Mouse (Mus musculus) neural tube, embryonic 14.5 days (tissue): ENCODE results near the gene Il23a. TPM values are rescaled to one million over a fixed set of nuclear protein-coding genes. Genes with fewer than 3 reads are reported as not detected.

Source experiments
- ATAC-seq: fragments of 200-750 bp; cut with Nextera tagmentation; 2 replicates; pipeline ENCODE4 v1.8.0; 2017; ENCODE audit warnings: low read depth, mild to moderate bottlenecking, moderate TSS enrichment, moderate library complexity
- H3K27ac ChIP-seq: fragments of 300-500 bp; sonication (generic); 2 replicates; pipeline ENCODE4 v1.5.1; 2014; ENCODE audit warnings: low read depth, mild to moderate bottlenecking, control low read depth, low read length, moderate library complexity, mixed read lengths
- H3K27me3 ChIP-seq: fragments of 300-500 bp; sonication (generic); 2 replicates; pipeline ENCODE4 v1.6.1; 2014; ENCODE audit warnings: low read length; ENCODE audit not compliant: control insufficient read depth, insufficient read depth
- H3K36me3 ChIP-seq: fragments of 300-500 bp; sonication (generic); 2 replicates; pipeline ENCODE4 v1.6.1; 2014; ENCODE audit warnings: low read length, mixed read lengths; ENCODE audit not compliant: control insufficient read depth, insufficient read depth
- H3K4me1 ChIP-seq: fragments of 300-500 bp; sonication (generic); 2 replicates; pipeline ENCODE4 v1.6.1; 2014; ENCODE audit warnings: low read length; ENCODE audit not compliant: control insufficient read depth, insufficient read depth
- H3K4me2 ChIP-seq: fragments of 300-500 bp; sonication (generic); 2 replicates; pipeline ENCODE4 v1.6.1; 2014; ENCODE audit warnings: mild to moderate bottlenecking, low read depth, low read length, control low read depth
- H3K4me3 ChIP-seq: fragments of 300-500 bp; sonication (generic); 2 replicates; pipeline ENCODE4 v1.5.1; 2014; ENCODE audit warnings: low read depth, low read length, control low read depth, mixed read lengths
- H3K9ac ChIP-seq: fragments of 300-500 bp; sonication (generic); replicated peaks from 2 replicates; pipeline ENCODE4 v1.6.1; 2014; ENCODE audit warnings: low read depth, mild to moderate bottlenecking, control low read depth, low read length, mixed read lengths
- H3K9me3 ChIP-seq: fragments of 300-500 bp; sonication (generic); 2 replicates; pipeline ENCODE4 v1.6.1; 2016; ENCODE audit warnings: low read length; ENCODE audit not compliant: control insufficient read depth
- WGBS: fragments of 180-500 bp; shearing (Covaris S2); extraction: QIAGEN DNeasy Blood & Tissue Kit; methylation state at CpG from one replicate; pipeline ENCODE4 v1.1.7; 2014; 5-methylcytosine and 5-hydroxymethylcytosine counted together
- polyA plus RNA-seq: library from polyadenylated mRNA; unstranded; fragments of >200 nt; fragmentation: Nextera tagmentation; extraction: Ambion mirVana; gene quantifications from 2 replicates; pipeline ENCODE4 v1.2.1, GENCODE M21; 2014

The Il23a gene
- polyA plus RNA-seq, 1 experiment from 2014 or later: 0.29 TPM

GRCm38 (mm10) chr10:128315578-128315977 is 17.0 kb upstream of the Il23a start:
- no peaks in the 10 kb centered on the region for H3K27me3 ChIP-seq
- H3K9ac ChIP-seq: no peak overlapping the region
- no peak overlapping the region for H3K27ac ChIP-seq
- ATAC-seq: no peak
- WGBS: 95% methylated on average over 8 of the region's 8 CpGs
- no peaks in the 10 kb centered on the region for H3K4me1 ChIP-seq
- no peak overlapping the region for H3K4me3 ChIP-seq
- no peaks in the 10 kb centered on the region for H3K9me3 ChIP-seq
- H3K4me2 ChIP-seq: no peak overlapping the region
- peaks cover 49% of the 10 kb centered on the region for H3K36me3 ChIP-seq

DNA sequence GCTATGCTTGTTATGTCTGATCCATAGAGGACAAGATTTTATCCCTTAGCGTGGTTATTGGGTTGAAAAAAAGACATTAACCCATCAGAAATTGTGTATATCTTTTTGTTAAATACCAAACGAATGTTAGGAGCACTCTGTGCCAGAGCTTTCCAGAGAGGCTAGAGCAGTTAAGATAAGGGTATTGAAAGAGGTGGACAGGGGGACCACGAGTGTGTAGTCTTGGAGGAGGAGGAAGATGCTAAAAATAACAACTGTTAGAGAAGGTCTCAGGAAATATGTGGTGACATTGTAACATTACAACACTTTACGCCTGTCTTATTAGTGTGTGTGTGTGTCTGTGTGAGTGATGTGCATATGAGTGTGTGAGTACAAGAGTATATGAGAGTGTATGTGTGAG is 12.3 kb upstream of the Il23a start:
- H3K4me3 ChIP-seq: no peak overlapping the region
- H3K9ac ChIP-seq: no peak overlapping the region
- H3K4me2 ChIP-seq: no peak overlapping the region
- no peak for ATAC-seq
- 86% methylated on average over 4 of the region's 4 CpGs for WGBS
- no peaks in the 10 kb centered on the region for H3K9me3 ChIP-seq
- no peak overlapping the region for H3K27ac ChIP-seq
- no peaks in the 10 kb centered on the region for H3K27me3 ChIP-seq
- peaks cover 5% of the 10 kb centered on the region for H3K4me1 ChIP-seq
- peaks cover 31% of the 10 kb centered on the region for H3K36me3 ChIP-seq

DNA sequence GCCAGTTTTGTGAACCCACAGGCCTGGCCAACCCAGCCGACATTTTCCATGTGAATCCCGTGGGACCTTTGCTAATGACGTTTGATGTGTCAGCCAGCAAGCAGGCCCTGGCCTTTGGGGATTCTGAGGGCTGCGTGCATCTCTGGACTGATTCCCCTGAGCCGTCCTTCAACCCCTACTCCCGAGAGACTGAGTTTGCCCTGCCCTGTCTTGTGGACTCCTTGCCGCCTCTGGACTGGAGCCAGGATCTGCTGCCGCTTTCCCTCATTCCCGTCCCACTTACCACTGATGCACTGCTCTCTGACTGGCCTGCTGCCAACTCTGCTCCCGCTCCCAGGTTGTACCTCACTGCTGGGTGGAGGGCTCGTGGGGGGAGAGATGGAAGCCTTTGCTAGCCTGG is 11.6 kb upstream of the Il23a start:
- H3K4me1 ChIP-seq: peaks cover 5% of the 10 kb centered on the region
- no peak overlapping the region for H3K4me2 ChIP-seq
- H3K9me3 ChIP-seq: no peaks in the 10 kb centered on the region
- H3K27me3 ChIP-seq: no peaks in the 10 kb centered on the region
- peak; percentile 68; the same call in 1 of the 2 replicates for ATAC-seq
- H3K36me3 ChIP-seq: peaks cover 25% of the 10 kb centered on the region
- H3K27ac ChIP-seq: no peak overlapping the region
- no peak overlapping the region for H3K9ac ChIP-seq
- H3K4me3 ChIP-seq: no peak overlapping the region
- WGBS: 54% methylated on average over 11 of the region's 11 CpGs

GRCm38 (mm10) chr10:128309654-128310053 is 11.1 kb upstream of the Il23a start:
- Histone ChIP-seq H3K4me1 (peaks cover 5% of the 10 kb centered on the region), H3K27me3 (no peaks in the 10 kb centered on the region), H3K36me3 (peaks cover 20% of the 10 kb centered on the region), H3K4me2 (no peak overlapping the region), H3K4me3 (no peak overlapping the region), H3K9me3 (no peaks in the 10 kb centered on the region), H3K27ac (no peak overlapping the region), H3K9ac (no peak overlapping the region)
- 85% methylated on average over 7 of the region's 7 CpGs for WGBS
- peak; percentile 13; the same call in 1 of the 2 replicates for ATAC-seq

GRCm38 (mm10) chr10:128303126-128304021 is 4.8 kb upstream of the Il23a start, which contains the start of gene Pan2:
Gene Pan2 (plus strand): TSS chr10:128303335.
- H3K4me3 ChIP-seq: peak within 1 kb of the TSS; percentile 61
- H3K9me3 ChIP-seq: no peaks in the 10 kb centered on the region
- 1% methylated on average over 37 of the region's 37 CpGs for WGBS
- peaks cover 17% of the 10 kb centered on the region for H3K4me1 ChIP-seq
- peak; percentile 99 for ATAC-seq
- peak within 1 kb of the TSS; percentile 90 for H3K9ac ChIP-seq
- H3K36me3 ChIP-seq: no peaks in the 10 kb centered on the region
- peak within 1 kb of the TSS; percentile 96 for H3K27ac ChIP-seq
- H3K27me3 ChIP-seq: no peaks in the 10 kb centered on the region
- peak within 1 kb of the TSS; percentile 80 for H3K4me2 ChIP-seq

GRCm38 (mm10) chr10:128302785-128303125 is 4.2 kb upstream of the Il23a start:
- peaks cover 17% of the 10 kb centered on the region for H3K4me1 ChIP-seq
- WGBS: 1% methylated on average over 9 of the region's 9 CpGs
- ATAC-seq: peak; percentile 31

GRCm38 (mm10) chr10:128302357-128302756 is 3.8 kb upstream of the Il23a start:
- Histone ChIP-seq H3K4me3 (peak overlapping the region; percentile 61), H3K9me3 (no peaks in the 10 kb centered on the region), H3K27me3 (no peaks in the 10 kb centered on the region), H3K27ac (peak overlapping the region; percentile 96), H3K36me3 (no peaks in the 10 kb centered on the region), H3K4me2 (peak overlapping the region; percentile 80), H3K9ac (peak overlapping the region; percentile 90), H3K4me1 (peaks cover 17% of the 10 kb centered on the region)
- ATAC-seq: no peak
- 38% methylated on average over 3 of the region's 3 CpGs for WGBS

More at GRCm38 (mm10) chr10:128302785-128303125, 4.2 kb upstream of the Il23a start:
- Histone ChIP-seq H3K27me3 (no peaks in the 10 kb centered on the region), H3K4me3 (peak overlapping the region; percentile 61), H3K9ac (peak overlapping the region; percentile 90), H3K9me3 (no peaks in the 10 kb centered on the region), H3K4me2 (peak overlapping the region; percentile 80), H3K27ac (peak overlapping the region; percentile 96), H3K36me3 (no peaks in the 10 kb centered on the region)

GRCm38 (mm10) chr10:128298243-128298642 is 309 bp downstream of the Il23a start:
- Histone ChIP-seq H3K4me2 (no peak overlapping the region), H3K9ac (no peak overlapping the region), H3K4me1 (peaks cover 8% of the 10 kb centered on the region; the same call in 1 of the 2 replicates), H3K27ac (no peak overlapping the region), H3K9me3 (no peaks in the 10 kb centered on the region), H3K27me3 (no peaks in the 10 kb centered on the region), H3K4me3 (no peak overlapping the region), H3K36me3 (peaks cover 4% of the 10 kb centered on the region; the same call in 1 of the 2 replicates)
- no peak for ATAC-seq
- 74% methylated on average over 6 of the region's 6 CpGs for WGBS

- Histone ChIP-seq H3K9ac (no peak overlapping the region), H3K36me3 (peaks cover 5% of the 10 kb centered on the region; the same call in 1 of the 2 replicates), H3K27ac (no peak overlapping the region), H3K9me3 (no peaks in the 10 kb centered on the region), H3K4me1 (peaks cover 7% of the 10 kb centered on the region; the same call in 1 of the 2 replicates), H3K4me2 (no peak overlapping the region), H3K27me3 (no peaks in the 10 kb centered on the region), H3K4me3 (no peak overlapping the region)
- ATAC-seq: no peak; the same call in 1 of the 2 replicates
- WGBS: 78% methylated on average over 11 of the region's 11 CpGs
These were observed 930 bp downstream of the Il23a start for GRCm38 (mm10) chr10:128297622-128298021.
